Mouse (Mus musculus) spleen, adult 10 weeks (tissue): Measurements from ENCODE around the gene Prg4. TPM values are rescaled to one million over a fixed set of nuclear protein-coding genes. Genes with fewer than 3 reads are reported as not detected.

ENCODE experiments used
- polyA plus RNA-seq: library from polyadenylated mRNA; stranded (reverse); fragments of 350-450 nt; fragmentation: Illumina TruSeq; extraction: RNeasy Lipid Tissue Mini Kit (QIAGEN cat#74804); gene quantifications from one replicate; pipeline ENCODE4 v1.2.3, GENCODE M21; 2015; ENCODE audit warnings: low replicate concordance; ENCODE audit not compliant: insufficient read depth

Prg4 gene
- 2.2 TPM for polyA plus RNA-seq

GRCm38 (mm10) chr1:150466132-150466531, at the start of gene Prg4:
Gene Prg4, minus strand, starts transcription at chr1:150466165.

Other genes with a start within 250 kb of the Prg4 start
- not detected for gene Pdc, start 146.7 kb downstream of the Prg4 start, polyA plus RNA-seq
- gene Tpr, start 73.3 kb downstream of the Prg4 start, polyA plus RNA-seq: 319 TPM
- gene Odr4, start 73.1 kb downstream of the Prg4 start, polyA plus RNA-seq: 60.6 TPM